Mouse (Mus musculus) limb, embryonic 14.5 days (tissue): ENCODE results near the gene Rxylt1. TPM values are rescaled to one million over a fixed set of nuclear protein-coding genes. Genes with fewer than 3 reads are reported as not detected.

Experiments used
- ATAC-seq: fragments of 200-750 bp; cut with Nextera tagmentation; 2 replicates; pipeline ENCODE4 v1.8.0; 2017; ENCODE audit warnings: low read depth, moderate number of reproducible peaks, moderate TSS enrichment; ENCODE audit not compliant: low FRiP score
- DNase-seq: peaks from one replicate; pipeline ENCODE4 v3.0.0-alpha.2; 2015; ENCODE audit warnings: low spot score
- H3K27ac ChIP-seq: fragments of 300-500 bp; sonication (generic); replicated peaks from 2 replicates; pipeline ENCODE4 v1.5.1; 2014; ENCODE audit warnings: low read depth, mild to moderate bottlenecking, low read length, moderate library complexity, mixed read lengths
- H3K27me3 ChIP-seq: fragments of 300-500 bp; sonication (generic); 2 replicates; pipeline ENCODE4 v1.6.1; 2014; ENCODE audit warnings: low read length, mixed read lengths; ENCODE audit not compliant: control insufficient read depth, insufficient read depth
- H3K36me3 ChIP-seq: fragments of 300-500 bp; sonication (generic); 2 replicates; pipeline ENCODE4 v1.6.1; 2014; ENCODE audit warnings: mild to moderate bottlenecking, low read length, moderate library complexity, mixed read lengths; ENCODE audit not compliant: control insufficient read depth, insufficient read depth
- H3K4me1 ChIP-seq: fragments of 300-500 bp; sonication (generic); 2 replicates; pipeline ENCODE4 v1.6.1; 2014; ENCODE audit warnings: antibody characterized with exemption, low read length, mixed read lengths; ENCODE audit not compliant: control insufficient read depth, insufficient read depth
- H3K4me2 ChIP-seq: fragments of 300-500 bp; sonication (generic); replicated peaks from 2 replicates; pipeline ENCODE4 v1.6.1; 2014; ENCODE audit warnings: low read depth, mild to moderate bottlenecking, low read length, moderate library complexity; ENCODE audit not compliant: severe bottlenecking
- H3K4me3 ChIP-seq: fragments of 300-500 bp; sonication (generic); replicated peaks from 2 replicates; pipeline ENCODE4 v1.5.1; 2014; ENCODE audit warnings: low read length
- H3K9ac ChIP-seq: fragments of 300-500 bp; sonication (generic); 2 replicates; pipeline ENCODE4 v1.6.1; 2014; ENCODE audit warnings: mild to moderate bottlenecking, low read depth, low read length, moderate library complexity; ENCODE audit not compliant: severe bottlenecking
- H3K9me3 ChIP-seq: fragments of 300-500 bp; sonication (generic); 2 replicates; pipeline ENCODE4 v1.6.1; 2016; ENCODE audit warnings: low read length; ENCODE audit not compliant: control insufficient read depth
- POLR2A ChIP-seq: fragments of 200-500 bp; IDR thresholded peaks from 2 replicates; pipeline ENCODE4 v1.8.0; 2012; ENCODE audit warnings: inconsistent platforms, mild to moderate bottlenecking, moderate library complexity, borderline replicate concordance; ENCODE audit not compliant: insufficient read depth, insufficient read length; ENCODE audit errors: extremely low read depth
- WGBS: fragments of 180-500 bp; shearing (Covaris S2); extraction: QIAGEN DNeasy Blood & Tissue Kit; methylation state at CpG from one replicate; pipeline ENCODE4 v1.1.7; 2014; 5-methylcytosine and 5-hydroxymethylcytosine counted together
- polyA plus RNA-seq, 2 experiments: library from polyadenylated mRNA; depleted of rRNA in 1 of 2; stranded (reverse) in 1 of 2; unstranded in 1 of 2; fragments of >200 nt; fragmentation: Nextera tagmentation in 1 of 2; extraction: Ambion mirVana in 1 of 2; gene quantifications; 2 replicates each; pipeline versions ENCODE4 v1.2.1 to v1.2.3; 2012 to 2014

Rxylt1 gene
- polyA plus RNA-seq, 2 experiments = 25.5 to 64.1 TPM

DNA sequence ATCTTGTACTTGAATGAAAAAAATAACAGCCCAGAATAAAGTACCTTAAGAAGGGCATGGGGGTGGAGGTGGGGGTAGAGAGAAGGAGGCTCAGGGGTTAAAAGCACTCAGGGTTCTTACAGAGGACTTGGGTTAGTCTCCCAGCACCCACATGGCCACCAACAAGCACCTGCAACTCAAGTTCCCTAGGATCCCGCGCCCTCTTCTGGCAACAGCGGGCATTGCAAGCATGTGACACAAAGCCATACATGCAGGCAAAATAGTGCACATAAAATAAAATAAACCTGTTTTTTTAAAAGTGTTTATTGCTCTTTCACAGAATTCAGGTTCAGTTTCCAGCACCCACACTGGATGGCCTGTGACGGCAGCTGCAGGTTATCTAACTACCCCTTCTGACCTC, 56.8 kb downstream of the Rxylt1 start:
- Histone ChIP-seq H3K4me1 (no peaks in the 10 kb centered on the region; the same call in 1 of the 2 replicates), H3K9me3 (no peaks in the 10 kb centered on the region), H3K4me3 (no peak overlapping the region), H3K4me2 (no peak overlapping the region), H3K27ac (no peak overlapping the region), H3K27me3 (no peaks in the 10 kb centered on the region), H3K9ac (no peak overlapping the region), H3K36me3 (peaks cover 3% of the 10 kb centered on the region; the same call in 1 of the 2 replicates)
- WGBS = 49% methylated on average over 4 of the region's 4 CpGs
- ATAC-seq (no peak), DNase-seq (no peak)
- TF ChIP-seq POLR2A = no peak

- H3K27ac ChIP-seq = no peak overlapping the region
- no peak for ATAC-seq
Observed at GRCm38 (mm10) chr10:122039566-122039965, 57.6 kb downstream of the Rxylt1 start.

GRCm38 (mm10) chr10:122038554-122038953, 58.6 kb downstream of the Rxylt1 start:
- no peak overlapping the region for H3K4me3 ChIP-seq
- ATAC-seq (no peak), DNase-seq (no peak)
- no peaks in the 10 kb centered on the region for H3K4me1 ChIP-seq
- H3K36me3 ChIP-seq = peaks cover 3% of the 10 kb centered on the region; the same call in 1 of the 2 replicates
- no peaks in the 10 kb centered on the region for H3K9me3 ChIP-seq
- no peak for TF ChIP-seq POLR2A
- H3K27ac ChIP-seq = no peak overlapping the region
- H3K9ac ChIP-seq = no peak overlapping the region
- 59% methylated on average over 3 of the region's 3 CpGs for WGBS
- no peak overlapping the region for H3K4me2 ChIP-seq
- no peaks in the 10 kb centered on the region for H3K27me3 ChIP-seq

More at GRCm38 (mm10) chr10:122039566-122039965, 57.6 kb downstream of the Rxylt1 start:
- no peak for DNase-seq
- H3K9ac ChIP-seq = no peak overlapping the region
- peaks cover 3% of the 10 kb centered on the region; the same call in 1 of the 2 replicates for H3K36me3 ChIP-seq
- WGBS = 87% methylated on average over 4 of the region's 4 CpGs
- H3K27me3 ChIP-seq = no peaks in the 10 kb centered on the region
- no peak overlapping the region for H3K4me2 ChIP-seq
- H3K4me1 ChIP-seq = no peaks in the 10 kb centered on the region
- H3K9me3 ChIP-seq = no peaks in the 10 kb centered on the region
- no peak overlapping the region for H3K4me3 ChIP-seq
- no peak for TF ChIP-seq POLR2A

GRCm38 (mm10) chr10:122033271-122033670, 63.9 kb downstream of the Rxylt1 start:
- Histone ChIP-seq H3K27ac (no peak overlapping the region), H3K36me3 (peaks cover 3% of the 10 kb centered on the region; the same call in 1 of the 2 replicates), H3K27me3 (no peaks in the 10 kb centered on the region), H3K4me1 (peaks cover 8% of the 10 kb centered on the region; the same call in 1 of the 2 replicates), H3K4me3 (no peak overlapping the region), H3K4me2 (no peak overlapping the region), H3K9me3 (no peaks in the 10 kb centered on the region), H3K9ac (no peak overlapping the region)
- ATAC-seq (no peak), DNase-seq (no peak)
- TF ChIP-seq POLR2A = no peak
- WGBS = 58% methylated on average over 5 of the region's 5 CpGs

- ATAC-seq (no peak), DNase-seq (no peak)
- Histone ChIP-seq H3K9ac (no peak overlapping the region), H3K4me2 (no peak overlapping the region), H3K27ac (no peak overlapping the region), H3K4me3 (no peak overlapping the region), H3K4me1 (peaks cover 8% of the 10 kb centered on the region; the same call in 1 of the 2 replicates), H3K27me3 (no peaks in the 10 kb centered on the region), H3K36me3 (no peaks in the 10 kb centered on the region), H3K9me3 (no peaks in the 10 kb centered on the region)
- TF ChIP-seq POLR2A = no peak
- 77% methylated on average over 5 of the region's 5 CpGs for WGBS
Observed at GRCm38 (mm10) chr10:122030420-122030819, 66.8 kb downstream of the Rxylt1 start.
